Mouse (Mus musculus) stomach, embryonic 14.5 days (tissue): ENCODE data around the gene Hspe1. TPM values are rescaled to one million over a fixed set of nuclear protein-coding genes. Genes with fewer than 3 reads are reported as not detected.
A peak's percentile ranks its signal among the peaks of the same experiment; 100 is the strongest.

ENCODE experiments used
- ATAC-seq: fragments of 200-750 bp; cut with Nextera tagmentation; 2 replicates; pipeline ENCODE4 v1.8.0; 2017; ENCODE audit warnings: low read depth, moderate TSS enrichment; ENCODE audit not compliant: insufficient number of reproducible peaks, insufficient read depth, low FRiP score
- H3K27ac ChIP-seq: fragments of 300-500 bp; sonication (generic); 2 replicates; pipeline ENCODE4 v1.5.1; 2014; ENCODE audit warnings: mild to moderate bottlenecking, low read length, moderate library complexity, mixed read lengths
- H3K27me3 ChIP-seq: fragments of 300-500 bp; sonication (generic); 2 replicates; pipeline ENCODE4 v1.6.1; 2014; ENCODE audit warnings: low read length, control low read depth, mixed read lengths; ENCODE audit not compliant: control insufficient read depth, insufficient read depth
- H3K36me3 ChIP-seq: fragments of 300-500 bp; sonication (generic); 2 replicates; pipeline ENCODE4 v1.6.1; 2014; ENCODE audit warnings: mild to moderate bottlenecking, control low read depth, low read length, moderate library complexity, mixed read lengths; ENCODE audit not compliant: control insufficient read depth, insufficient read depth
- H3K4me1 ChIP-seq: fragments of 300-500 bp; sonication (generic); 2 replicates; pipeline ENCODE4 v1.6.1; 2014; ENCODE audit warnings: low read length, control low read depth, mixed read lengths; ENCODE audit not compliant: control insufficient read depth, insufficient read depth
- H3K4me2 ChIP-seq: fragments of 300-500 bp; sonication (generic); replicated peaks from 2 replicates; pipeline ENCODE4 v1.6.1; 2014; ENCODE audit warnings: low read depth, low read length, control low read depth
- H3K4me3 ChIP-seq: fragments of 300-500 bp; sonication (generic); 2 replicates; pipeline ENCODE4 v1.5.1; 2014; ENCODE audit warnings: low read depth, low read length, control low read depth
- H3K9ac ChIP-seq: fragments of 300-500 bp; sonication (generic); replicated peaks from 2 replicates; pipeline ENCODE4 v1.6.1; 2014; ENCODE audit warnings: low read depth, mild to moderate bottlenecking, control low read depth, low read length, moderate library complexity, mixed read lengths
- H3K9me3 ChIP-seq: fragments of 300-500 bp; sonication (generic); 2 replicates; pipeline ENCODE4 v1.6.1; 2016; ENCODE audit warnings: low read depth, low read length, control low read depth; ENCODE audit not compliant: control insufficient read depth
- WGBS: fragments of 180-500 bp; shearing (Covaris S2); extraction: QIAGEN DNeasy Blood & Tissue Kit; methylation state at CpG from one replicate; pipeline ENCODE4 v1.1.7; 2014; 5-methylcytosine and 5-hydroxymethylcytosine counted together
- polyA plus RNA-seq: library from polyadenylated mRNA; unstranded; fragments of >200 nt; fragmentation: Nextera tagmentation; extraction: Ambion mirVana; gene quantifications from 2 replicates; pipeline ENCODE4 v1.2.1, GENCODE M21; 2014

Gene Hspe1
- polyA plus RNA-seq, 1 experiment from 2014 or later: 407 TPM

DNA sequence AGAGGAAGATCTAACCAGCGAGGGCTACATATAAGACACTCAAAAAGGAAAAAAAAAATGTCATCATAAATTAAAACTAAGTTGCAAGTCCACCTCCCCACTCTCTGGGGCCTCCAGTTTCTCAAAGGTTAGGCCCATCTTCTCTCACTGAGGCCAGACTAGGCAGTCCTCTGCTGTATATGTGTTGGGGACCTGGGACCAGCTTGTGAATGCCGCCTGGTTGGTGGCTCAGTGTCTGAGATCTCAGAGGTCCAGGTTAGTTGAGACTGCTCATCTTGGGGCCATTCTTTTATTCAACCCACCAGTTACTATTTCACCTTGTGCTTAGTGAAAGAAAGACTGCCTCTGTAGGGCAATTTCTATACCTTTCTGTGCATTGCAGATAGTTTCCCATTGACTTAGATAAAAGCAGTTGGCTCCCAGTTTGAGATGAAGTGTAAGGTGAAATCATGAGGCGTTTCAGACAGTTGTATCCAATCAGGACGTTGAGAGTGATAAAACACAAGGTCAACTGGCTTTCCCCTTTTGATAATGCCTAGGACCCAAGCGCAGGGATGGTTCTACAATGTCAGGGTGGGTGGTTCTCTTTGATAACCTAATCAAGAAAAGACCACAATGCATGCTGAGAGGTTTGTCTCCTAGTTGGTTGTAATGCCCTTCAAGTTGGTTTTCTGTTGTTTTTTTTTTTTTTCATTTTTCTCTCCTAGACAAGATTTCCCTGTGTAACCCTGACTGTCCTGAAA, 12.1 kb upstream of the Hspe1 start:
- ATAC-seq: no peak
- H3K36me3 ChIP-seq: peaks cover 36% of the 10 kb centered on the region
- 69% methylated on average over 5 of the region's 5 CpGs for WGBS

DNA sequence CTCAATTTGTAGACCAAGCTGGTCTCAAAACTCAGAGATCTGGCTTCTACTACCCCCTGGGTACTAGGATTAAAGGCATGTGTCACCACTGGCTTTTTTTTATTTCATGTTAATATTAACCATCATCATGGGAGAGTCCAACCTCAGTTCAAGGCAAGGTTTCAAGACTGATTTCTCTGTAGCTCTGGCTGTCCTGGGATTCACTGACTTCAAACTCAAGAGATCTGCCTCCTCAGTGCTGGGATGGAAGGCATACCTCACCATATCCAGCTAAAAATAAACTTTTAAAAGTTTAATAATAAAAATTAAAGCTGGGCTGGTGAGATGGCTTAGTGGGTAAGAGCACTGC, 11.6 kb upstream of the Hspe1 start:
- no peaks in the 10 kb centered on the region for H3K9me3 ChIP-seq
- no peak overlapping the region for H3K9ac ChIP-seq
- no peak for ATAC-seq
- H3K4me2 ChIP-seq: no peak overlapping the region
- no peak overlapping the region for H3K4me3 ChIP-seq
- H3K27ac ChIP-seq: no peak overlapping the region
- H3K36me3 ChIP-seq: peaks cover 39% of the 10 kb centered on the region
- no peaks in the 10 kb centered on the region for H3K27me3 ChIP-seq
- H3K4me1 ChIP-seq: no peaks in the 10 kb centered on the region

More for the DNA sequence above, 12.1 kb upstream of the Hspe1 start:
- no peaks in the 10 kb centered on the region for H3K4me1 ChIP-seq
- no peaks in the 10 kb centered on the region for H3K9me3 ChIP-seq
- no peak overlapping the region for H3K4me3 ChIP-seq
- no peak overlapping the region for H3K27ac ChIP-seq
- no peaks in the 10 kb centered on the region for H3K27me3 ChIP-seq
- H3K9ac ChIP-seq: no peak overlapping the region
- no peak overlapping the region for H3K4me2 ChIP-seq

DNA sequence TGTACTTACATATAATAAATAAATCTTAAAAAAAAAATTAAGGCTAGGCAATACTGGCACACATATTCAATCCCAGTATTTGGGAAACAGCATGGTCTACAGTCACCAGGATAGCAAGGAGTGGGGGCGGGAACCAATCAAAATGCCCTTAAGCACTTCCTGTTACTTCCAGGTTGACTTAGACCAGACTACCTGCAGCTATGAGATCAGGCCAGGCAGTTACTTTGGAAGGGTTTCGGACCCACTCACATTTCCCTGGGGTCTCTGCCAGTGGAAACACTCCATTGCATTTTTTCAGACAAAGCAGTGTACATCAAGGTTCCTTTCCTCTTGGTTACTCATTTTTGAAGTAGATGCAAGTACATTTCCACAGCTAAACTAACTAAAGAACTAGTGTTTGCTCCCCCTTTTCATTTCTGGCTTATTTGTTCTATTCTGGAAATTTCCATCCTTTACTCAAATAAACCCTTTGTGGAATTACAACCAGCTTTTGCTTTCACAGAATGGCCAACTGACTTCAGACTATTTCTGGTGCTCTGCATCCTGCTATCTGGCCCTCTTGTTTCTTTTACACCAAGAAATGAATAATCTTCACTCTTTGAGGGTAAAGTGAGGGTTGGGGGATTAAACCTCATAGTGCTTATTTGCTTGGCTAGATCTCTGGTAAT, 10.9 kb upstream of the Hspe1 start:
- Histone ChIP-seq H3K4me1 (no peaks in the 10 kb centered on the region), H3K4me2 (no peak overlapping the region), H3K27me3 (no peaks in the 10 kb centered on the region), H3K27ac (no peak overlapping the region), H3K36me3 (peaks cover 39% of the 10 kb centered on the region), H3K9ac (no peak overlapping the region), H3K4me3 (no peak overlapping the region), H3K9me3 (no peaks in the 10 kb centered on the region)
- no peak for ATAC-seq
- WGBS: 94% methylated on average over 2 of the region's 2 CpGs

DNA sequence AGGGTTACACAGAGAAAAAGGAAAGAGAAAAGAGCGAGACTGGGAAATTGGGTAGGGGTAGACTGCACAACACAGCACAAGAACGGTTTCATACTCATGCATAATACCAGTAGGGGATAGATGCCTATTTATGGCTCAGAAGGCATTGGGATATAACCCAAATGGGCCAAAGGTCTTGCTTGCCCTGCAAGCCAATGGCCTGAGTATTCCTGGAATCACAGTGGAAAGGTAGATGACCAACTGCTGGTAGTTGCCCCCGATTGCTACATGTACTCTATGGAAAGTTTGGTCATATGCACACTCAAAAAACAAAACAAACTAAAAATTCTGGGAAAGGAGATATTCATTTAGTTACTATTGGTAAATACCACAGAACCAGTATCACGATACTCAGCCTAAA, 8.3 kb upstream of the Hspe1 start:
- Histone ChIP-seq H3K4me2 (no peak overlapping the region), H3K36me3 (peaks cover 62% of the 10 kb centered on the region), H3K27ac (no peak overlapping the region), H3K9ac (no peak overlapping the region), H3K4me3 (no peak overlapping the region), H3K9me3 (no peaks in the 10 kb centered on the region), H3K27me3 (no peaks in the 10 kb centered on the region), H3K4me1 (no peaks in the 10 kb centered on the region)
- ATAC-seq: no peak
- WGBS: 93% methylated on average over 4 of the region's 4 CpGs

DNA sequence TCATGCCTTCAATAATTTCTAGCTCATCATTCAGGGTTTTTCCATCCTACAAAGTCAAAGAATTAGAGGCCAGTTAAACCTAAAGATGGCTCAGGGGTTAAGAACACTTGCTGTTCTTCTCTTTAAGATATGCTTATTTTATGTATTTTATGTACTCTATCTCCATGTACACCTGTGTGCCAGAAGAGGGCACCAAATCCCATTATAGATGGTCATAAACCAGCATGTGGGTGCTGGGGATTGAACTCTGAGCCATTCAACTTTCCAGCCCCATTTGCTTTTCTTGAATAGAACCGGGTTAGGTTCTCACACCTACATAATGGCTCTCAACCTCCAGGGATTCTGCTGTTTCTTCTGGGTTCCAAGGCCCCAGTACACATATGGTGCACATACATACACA, 5.8 kb upstream of the Hspe1 start:
- no peak overlapping the region for H3K9ac ChIP-seq
- H3K4me3 ChIP-seq: no peak overlapping the region
- H3K27me3 ChIP-seq: no peaks in the 10 kb centered on the region
- H3K4me2 ChIP-seq: no peak overlapping the region
- 84% methylated on average over 1 of the region's 1 CpGs for WGBS
- peaks cover 65% of the 10 kb centered on the region for H3K36me3 ChIP-seq
- no peaks in the 10 kb centered on the region for H3K9me3 ChIP-seq
- H3K4me1 ChIP-seq: peaks cover 7% of the 10 kb centered on the region
- no peak for ATAC-seq
- H3K27ac ChIP-seq: no peak overlapping the region

DNA sequence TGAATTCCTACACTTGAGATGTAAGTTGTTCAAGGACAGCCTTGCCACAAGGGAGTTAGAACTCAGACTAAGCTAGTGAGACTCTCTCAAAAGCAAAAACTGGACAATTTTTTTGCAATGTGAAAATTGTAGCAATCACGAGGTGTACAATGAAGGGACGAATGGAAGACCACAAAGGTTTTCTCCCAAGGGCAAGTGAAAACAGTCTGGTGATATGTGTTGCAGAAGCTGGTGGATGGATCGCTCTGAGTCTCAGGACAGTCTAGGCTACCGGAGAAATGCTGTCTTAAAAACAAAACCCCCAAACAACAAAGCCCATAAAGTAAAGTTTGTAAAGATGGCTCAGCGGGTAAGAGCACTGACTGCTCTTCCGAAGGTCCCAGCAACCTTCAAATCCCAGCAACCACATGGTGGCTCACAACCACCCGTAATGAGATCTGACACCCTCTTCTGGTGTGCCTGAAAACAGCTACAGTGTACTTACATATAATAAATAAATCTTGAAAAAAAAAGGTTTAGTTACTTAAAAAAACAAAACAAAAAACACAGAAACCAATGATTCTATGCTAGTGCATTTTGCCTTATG, 2.1 kb upstream of the Hspe1 start:
- H3K4me2 ChIP-seq: peak overlapping the region; percentile 94
- H3K9ac ChIP-seq: no peak overlapping the region
- H3K4me1 ChIP-seq: peaks cover 13% of the 10 kb centered on the region
- H3K4me3 ChIP-seq: peak overlapping the region; percentile 99
- H3K27me3 ChIP-seq: no peaks in the 10 kb centered on the region
- H3K27ac ChIP-seq: no peak overlapping the region
- WGBS: 56% methylated on average over 7 of the region's 7 CpGs
- no peaks in the 10 kb centered on the region for H3K9me3 ChIP-seq
- H3K36me3 ChIP-seq: peaks cover 39% of the 10 kb centered on the region
- ATAC-seq: no peak

DNA sequence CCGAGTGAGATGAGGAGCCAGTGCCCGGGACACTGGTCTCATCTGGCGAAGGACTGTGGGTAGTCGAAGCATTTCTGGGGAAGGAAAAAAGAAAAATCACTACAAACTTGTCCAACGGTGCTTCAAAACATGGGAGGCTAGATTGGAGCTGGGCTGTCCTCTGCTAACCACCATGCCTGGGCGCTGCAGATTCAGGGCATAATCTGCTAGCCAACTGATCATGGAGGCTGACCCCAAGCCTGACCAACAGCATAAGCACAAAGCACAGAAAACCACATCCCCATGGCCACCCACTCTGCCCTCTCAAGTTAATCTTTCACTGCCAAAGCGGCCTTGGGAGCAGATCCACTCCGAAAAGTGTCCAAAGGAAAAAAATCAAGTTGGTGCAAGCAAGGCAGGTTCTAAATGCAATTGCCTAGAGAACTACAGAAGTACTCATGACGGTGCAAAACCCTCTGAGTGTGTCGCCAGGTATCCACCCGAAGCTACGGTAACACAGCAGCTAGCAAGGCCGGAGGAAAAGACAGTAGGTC, 998 bp upstream of the Hspe1 start:
- Histone ChIP-seq H3K4me2 (peak overlapping the region; percentile 94), H3K27me3 (no peaks in the 10 kb centered on the region), H3K9ac (peak overlapping the region; percentile 96), H3K9me3 (no peaks in the 10 kb centered on the region), H3K27ac (peak overlapping the region; percentile 95), H3K4me3 (peak overlapping the region; percentile 99), H3K36me3 (peaks cover 37% of the 10 kb centered on the region), H3K4me1 (peaks cover 13% of the 10 kb centered on the region)
- under 1% methylated on average over 13 of the region's 13 CpGs for WGBS
- no peak for ATAC-seq

DNA sequence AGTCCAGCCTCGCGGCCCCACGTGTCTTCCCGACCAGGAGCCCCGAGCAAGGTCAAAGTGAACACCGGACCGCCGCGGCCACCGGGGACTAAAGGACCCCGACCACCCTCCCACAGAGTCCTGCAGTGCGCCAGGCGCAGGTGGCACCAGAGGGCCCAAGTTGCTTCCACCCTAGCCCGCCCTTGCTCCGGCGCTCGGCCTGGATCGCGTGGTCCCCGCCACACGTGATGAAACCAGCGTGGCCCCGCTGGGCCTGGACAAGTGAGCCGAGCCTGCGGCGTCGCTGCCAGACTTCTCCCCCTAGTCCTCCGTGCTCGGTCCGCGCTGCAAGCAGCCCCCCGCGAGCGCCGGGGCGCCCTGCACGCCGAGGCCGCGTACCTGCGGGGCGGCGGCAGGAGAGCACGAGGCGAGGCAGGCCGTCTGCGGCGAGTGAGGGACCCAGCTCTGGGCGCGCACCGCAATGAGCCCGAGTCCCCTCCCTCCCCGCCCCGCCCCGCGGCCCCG, 479 bp upstream of the Hspe1 start:
- Histone ChIP-seq H3K9ac (peak overlapping the region; percentile 96), H3K4me2 (peak overlapping the region; percentile 94), H3K9me3 (no peaks in the 10 kb centered on the region), H3K27me3 (no peaks in the 10 kb centered on the region), H3K27ac (peak overlapping the region; percentile 95), H3K4me3 (peak overlapping the region; percentile 99), H3K4me1 (peaks cover 13% of the 10 kb centered on the region), H3K36me3 (peaks cover 34% of the 10 kb centered on the region)
- under 1% methylated on average over 48 of the region's 57 CpGs for WGBS
- peak; percentile 21; the same call in 1 of the 2 replicates for ATAC-seq
